Mouse (Mus musculus) heart, embryonic 10.5 days (tissue): Measurements from ENCODE around the gene Dhx34. TPM values are rescaled to one million over a fixed set of nuclear protein-coding genes. Genes with fewer than 3 reads are reported as not detected.

Experiments
- DNase-seq: peaks from one replicate; pipeline ENCODE4 v3.0.0-alpha.2; 2017; ENCODE audit warnings: low spot score
- H3K27ac ChIP-seq: fragments of 300-500 bp; sonication (generic); 2 replicates; pipeline ENCODE4 v1.5.1; 2016; ENCODE audit warnings: mild to moderate bottlenecking
- H3K27me3 ChIP-seq: fragments of 300-500 bp; sonication (generic); 2 replicates; pipeline ENCODE4 v1.6.1; 2016; ENCODE audit warnings: mild to moderate bottlenecking; ENCODE audit not compliant: poor library complexity, insufficient read depth, severe bottlenecking
- H3K36me3 ChIP-seq: fragments of 300-500 bp; sonication (generic); 2 replicates; pipeline ENCODE4 v1.6.1; 2016; ENCODE audit warnings: mild to moderate bottlenecking, moderate library complexity
- H3K4me1 ChIP-seq: fragments of 300-500 bp; sonication (generic); 2 replicates; pipeline ENCODE4 v1.6.1; 2016; ENCODE audit warnings: mild to moderate bottlenecking
- H3K4me3 ChIP-seq: fragments of 300-500 bp; sonication (generic); 2 replicates; pipeline ENCODE4 v1.5.1; 2016; ENCODE audit warnings: mild to moderate bottlenecking, moderate library complexity
- H3K9me3 ChIP-seq: fragments of 300-500 bp; sonication (generic); 2 replicates; pipeline ENCODE4 v1.6.1; 2016; ENCODE audit warnings: mild to moderate bottlenecking, moderate library complexity
- WGBS: fragments of 180-500 bp; shearing (Covaris S2); methylation state at CpG from one replicate; pipeline ENCODE4 v1.1.7; 2016; 5-methylcytosine and 5-hydroxymethylcytosine counted together
- polyA plus RNA-seq: library from polyadenylated mRNA; unstranded; fragments of >200 nt; fragmentation: Nextera tagmentation; extraction: Ambion mirVana; gene quantifications from 2 replicates; pipeline ENCODE4 v1.2.1, GENCODE M21; 2016

The Dhx34 gene
- polyA plus RNA-seq, 1 experiment from 2014 or later, result 12.9 TPM

DNA sequence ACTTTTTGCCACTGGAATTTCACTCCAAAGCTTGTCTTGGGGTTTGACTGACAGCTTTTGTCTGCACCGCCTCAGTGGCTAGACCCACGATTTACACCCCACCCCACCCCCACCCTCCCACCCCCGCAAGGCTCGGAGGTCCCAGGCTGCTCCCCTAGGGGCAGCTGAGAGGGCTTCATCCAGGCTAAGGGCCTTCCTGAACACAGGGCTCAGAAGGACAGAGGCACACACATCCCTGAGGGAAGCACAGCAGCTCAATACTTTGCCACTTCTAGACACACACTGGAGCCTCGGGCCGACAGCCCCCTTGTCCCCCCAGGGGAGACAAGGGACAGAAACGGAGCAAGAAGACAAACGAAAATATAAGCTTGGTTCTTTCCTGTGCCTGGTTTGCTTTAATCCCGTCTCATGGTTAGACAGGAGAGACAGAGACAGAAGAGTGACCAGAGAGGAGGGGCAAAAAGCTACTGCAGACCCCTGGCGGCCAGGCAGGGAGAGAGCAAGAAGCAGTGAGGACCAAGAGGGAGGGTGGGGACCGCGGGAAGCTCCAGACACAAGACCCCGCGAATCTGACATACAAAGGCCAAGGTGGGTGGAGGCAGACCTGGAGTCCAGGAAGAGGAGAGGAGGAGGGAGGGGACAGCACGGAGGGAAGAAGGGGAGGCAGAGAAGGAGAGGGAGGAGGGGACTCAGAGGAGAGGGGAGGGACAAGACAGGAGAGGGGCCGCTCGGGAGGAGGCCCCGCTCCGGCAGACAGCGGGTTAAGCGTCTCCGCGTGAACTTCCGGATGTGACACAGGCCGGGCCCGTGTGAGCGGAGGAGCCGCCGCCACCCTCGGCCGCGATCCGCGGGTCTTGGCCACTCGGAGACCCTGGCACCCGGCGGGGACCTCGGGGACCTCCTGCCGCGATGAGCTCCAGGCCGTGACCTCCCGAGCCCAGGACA is 47.0 kb downstream of the Dhx34 start, which contains the start of gene Meis3:
TSS of gene Meis3 (plus strand) at position 494 of the 945 bp plus-strand sequence.
- Histone ChIP-seq H3K27me3 (peaks cover 4% of the 10 kb centered on the region; the same call in 1 of the 2 replicates), H3K4me3 (peak within 1 kb of the TSS; percentile 79), H3K27ac (peak within 1 kb of the TSS; percentile 86), H3K36me3 (peaks cover 15% of the 10 kb centered on the region), H3K4me1 (peaks cover 44% of the 10 kb centered on the region), H3K9me3 (no peaks in the 10 kb centered on the region)
- WGBS, result under 1% methylated on average over 42 of the region's 42 CpGs
- peak; percentile 86 for DNase-seq

DNA sequence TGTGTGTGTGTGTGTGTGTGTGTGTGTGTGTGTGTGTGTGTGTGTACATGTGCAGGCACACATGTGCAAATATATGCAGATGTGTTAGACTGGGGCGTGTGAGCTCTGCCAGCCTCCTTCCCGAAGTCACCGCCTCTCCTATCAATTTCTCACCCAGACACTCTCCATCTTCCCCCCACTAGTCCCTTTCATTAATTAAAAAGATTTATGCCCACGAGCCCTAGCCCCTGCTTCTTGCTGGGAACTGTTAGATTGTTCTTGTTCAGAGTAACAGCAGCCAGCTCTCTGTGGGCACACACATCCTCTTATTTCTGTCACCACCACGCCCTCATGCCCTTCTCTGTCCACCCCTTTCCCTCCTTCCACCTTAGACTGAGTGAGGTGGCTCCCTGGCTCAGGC is 48.7 kb downstream of the Dhx34 start:
- Histone ChIP-seq H3K4me3 (no peak overlapping the region), H3K27me3 (peaks cover 4% of the 10 kb centered on the region; the same call in 1 of the 2 replicates), H3K9me3 (0 out of 2 replicates have a peak, but pooled peaks cover 1% of the 10 kb centered on the region), H3K4me1 (peaks cover 44% of the 10 kb centered on the region), H3K27ac (peak overlapping the region; percentile 67; the same call in 1 of the 2 replicates), H3K36me3 (no peaks in the 10 kb centered on the region)
- DNase-seq, result no peak
- WGBS, result 44% methylated on average over 5 of the region's 5 CpGs

DNA sequence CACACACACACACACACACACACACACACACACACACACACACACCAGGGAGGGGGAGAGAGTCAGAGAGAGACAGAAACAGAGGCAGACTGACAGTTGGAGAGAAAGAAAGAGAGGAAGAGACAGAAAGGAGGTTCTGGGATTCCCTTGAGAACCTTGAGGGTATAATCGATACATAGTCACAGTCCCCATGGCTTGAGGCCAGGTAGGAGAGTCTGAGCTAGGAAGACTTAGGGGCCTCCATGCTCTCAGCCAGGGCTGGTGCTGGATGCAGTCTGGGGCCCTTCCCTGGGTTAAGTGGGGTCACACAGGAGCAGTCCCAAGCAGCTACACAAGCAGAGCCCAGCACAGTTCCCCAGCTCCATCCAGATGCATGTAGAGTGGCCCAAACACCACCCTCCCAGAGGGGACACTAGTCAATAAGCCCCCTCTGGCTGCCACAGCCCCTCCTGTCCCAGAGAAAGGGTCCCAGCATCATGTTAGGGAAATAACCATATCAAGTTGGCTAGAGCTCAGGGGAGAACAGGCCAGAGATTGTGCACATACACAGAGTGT is 49.2 kb downstream of the Dhx34 start:
- no peak overlapping the region; the same call in 1 of the 2 replicates for H3K27ac ChIP-seq
- peaks cover 6% of the 10 kb centered on the region; the same call in 1 of the 2 replicates for H3K9me3 ChIP-seq
- H3K4me1 ChIP-seq, result peaks cover 44% of the 10 kb centered on the region
- no peak overlapping the region for H3K4me3 ChIP-seq
- WGBS, result 46% methylated on average over 1 of the region's 1 CpGs
- no peaks in the 10 kb centered on the region for H3K36me3 ChIP-seq
- DNase-seq, result no peak
- peaks cover 4% of the 10 kb centered on the region; the same call in 1 of the 2 replicates for H3K27me3 ChIP-seq

DNA sequence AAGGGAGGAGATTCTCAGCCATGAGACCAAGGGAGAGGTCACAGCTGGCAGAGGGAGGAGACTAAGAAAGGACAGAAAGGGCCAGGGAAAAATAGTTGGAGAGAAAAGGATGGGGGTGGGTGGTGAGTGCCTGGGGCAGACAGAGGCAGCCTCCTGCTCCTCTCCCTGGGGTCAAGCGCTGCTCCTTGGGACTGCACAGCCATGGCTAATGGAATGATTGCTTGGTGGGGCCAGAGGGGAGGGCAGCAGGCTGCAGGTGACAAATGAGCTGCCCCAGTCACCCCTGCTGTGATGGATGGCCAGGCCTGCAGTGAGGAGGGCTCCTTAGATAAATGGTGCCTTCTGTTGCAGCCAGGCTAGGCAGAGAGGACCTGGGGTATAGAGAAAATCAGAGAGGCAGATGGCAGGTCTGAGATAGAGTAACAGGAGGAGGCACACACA is 49.7 kb downstream of the Dhx34 start:
- peaks cover 6% of the 10 kb centered on the region; the same call in 1 of the 2 replicates for H3K9me3 ChIP-seq
- no peaks in the 10 kb centered on the region for H3K36me3 ChIP-seq
- no peak for DNase-seq
- peaks cover 4% of the 10 kb centered on the region; the same call in 1 of the 2 replicates for H3K27me3 ChIP-seq
- peaks cover 44% of the 10 kb centered on the region for H3K4me1 ChIP-seq
- 0 out of 2 replicates have a peak overlapping the region, but pooled peaks have one; percentile 6 for H3K4me3 ChIP-seq
- WGBS, result 0% methylated on average over 1 of the region's 1 CpGs
- H3K27ac ChIP-seq, result peak overlapping the region; percentile 36; the same call in 1 of the 2 replicates

DNA sequence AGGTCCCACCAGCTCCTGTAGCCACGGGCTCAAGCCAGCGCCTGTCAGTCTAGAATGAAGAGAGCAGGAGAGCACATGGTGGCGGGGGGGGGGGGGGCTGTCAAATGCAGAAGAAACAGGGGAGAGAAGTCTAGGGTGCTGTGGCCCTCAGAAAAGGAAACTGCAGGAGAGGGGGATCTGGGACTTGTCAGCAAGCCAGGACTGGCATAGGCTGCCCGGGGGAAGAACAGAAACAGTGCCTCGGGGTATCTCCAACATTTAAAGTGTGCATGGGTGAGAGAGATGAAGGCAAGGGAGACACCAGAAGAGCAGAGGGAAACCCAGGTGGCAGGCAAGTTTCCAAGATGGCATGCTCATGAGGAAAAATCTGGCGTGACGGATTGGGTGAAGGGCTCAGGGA is 59.8 kb downstream of the Dhx34 start:
- 70% methylated on average over 7 of the region's 7 CpGs for WGBS
- Histone ChIP-seq H3K27me3 (peaks cover 40% of the 10 kb centered on the region), H3K9me3 (no peaks in the 10 kb centered on the region; the same call in 1 of the 2 replicates)

DNA sequence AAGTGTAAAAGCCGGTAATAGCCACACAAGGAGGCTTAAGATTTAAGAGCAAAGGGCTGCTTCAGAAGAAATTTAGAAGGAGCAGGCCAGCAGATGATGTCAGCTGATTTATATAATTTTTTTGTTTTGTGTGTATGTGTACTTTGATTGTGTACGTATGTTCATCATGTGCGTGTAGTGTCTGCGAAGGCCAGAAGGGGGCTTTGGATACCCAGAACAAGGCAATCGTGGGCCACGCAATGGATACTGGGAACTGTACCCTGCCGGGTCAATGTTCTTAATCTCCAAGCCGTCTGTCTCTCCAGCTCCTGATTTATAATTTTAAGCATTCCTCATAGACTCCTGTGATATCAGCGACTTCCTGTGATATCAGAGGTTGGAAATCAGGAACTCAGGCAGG is 60.5 kb downstream of the Dhx34 start:
- H3K36me3 ChIP-seq, result no peaks in the 10 kb centered on the region
- DNase-seq, result no peak
- 85% methylated on average over 9 of the region's 9 CpGs for WGBS
- no peak overlapping the region for H3K4me3 ChIP-seq
- no peak overlapping the region for H3K27ac ChIP-seq
- H3K4me1 ChIP-seq, result peaks cover 5% of the 10 kb centered on the region
- peaks cover 43% of the 10 kb centered on the region for H3K27me3 ChIP-seq
- no peaks in the 10 kb centered on the region; the same call in 1 of the 2 replicates for H3K9me3 ChIP-seq

More for the DNA sequence above, 59.8 kb downstream of the Dhx34 start:
- no peak for DNase-seq
- Histone ChIP-seq H3K27ac (no peak overlapping the region), H3K36me3 (no peaks in the 10 kb centered on the region), H3K4me3 (no peak overlapping the region), H3K4me1 (peaks cover 5% of the 10 kb centered on the region)

DNA sequence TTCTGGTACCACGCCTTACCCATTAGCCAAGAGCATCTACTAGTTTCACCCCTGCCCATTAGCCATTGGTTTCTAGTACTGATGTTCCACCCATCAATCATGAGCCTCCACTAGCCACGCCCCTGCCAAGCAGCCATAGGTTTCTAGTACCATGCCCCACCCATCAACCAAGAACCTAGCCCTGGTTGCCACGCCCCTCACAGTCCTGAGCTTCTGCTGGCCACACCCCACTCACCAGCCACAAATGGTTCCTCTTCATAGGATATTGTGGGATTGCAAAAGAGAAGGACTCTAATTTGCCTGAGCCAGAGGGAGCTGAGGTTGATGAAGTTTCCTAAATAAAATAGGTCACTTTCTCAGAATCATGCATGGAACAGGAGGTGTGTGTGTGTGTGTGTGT is 61.1 kb downstream of the Dhx34 start:
- Histone ChIP-seq H3K27me3 (peaks cover 43% of the 10 kb centered on the region), H3K4me1 (peaks cover 6% of the 10 kb centered on the region), H3K36me3 (no peaks in the 10 kb centered on the region), H3K4me3 (no peak overlapping the region), H3K27ac (no peak overlapping the region), H3K9me3 (no peaks in the 10 kb centered on the region; the same call in 1 of the 2 replicates)
- DNase-seq, result no peak
- 58% methylated on average over 3 of the region's 3 CpGs for WGBS

DNA sequence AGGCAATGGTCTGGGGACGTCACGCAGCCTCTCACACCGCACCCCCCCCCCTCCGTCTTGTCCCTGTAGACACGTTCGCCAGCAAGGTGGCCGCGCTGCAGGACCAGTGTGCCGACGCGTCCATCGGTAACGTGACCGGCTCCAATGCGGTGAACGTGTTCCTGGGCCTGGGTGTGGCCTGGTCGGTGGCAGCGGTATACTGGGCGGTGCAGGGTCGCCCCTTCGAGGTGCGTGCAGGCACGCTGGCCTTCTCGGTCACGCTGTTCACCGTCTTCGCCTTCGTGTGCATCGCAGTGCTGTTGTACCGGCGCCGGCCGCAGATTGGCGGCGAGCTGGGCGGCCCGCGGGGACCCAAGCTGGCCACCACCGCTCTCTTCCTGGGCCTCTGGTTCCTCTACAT is 63.1 kb downstream of the Dhx34 start:
- Histone ChIP-seq H3K27ac (peak overlapping the region; percentile 42; the same call in 1 of the 2 replicates), H3K27me3 (peaks cover 43% of the 10 kb centered on the region), H3K9me3 (no peaks in the 10 kb centered on the region; the same call in 1 of the 2 replicates), H3K4me1 (peaks cover 12% of the 10 kb centered on the region), H3K36me3 (no peaks in the 10 kb centered on the region), H3K4me3 (peak overlapping the region; percentile 50)
- no peak for DNase-seq
- 10% methylated on average over 38 of the region's 39 CpGs for WGBS

DNA sequence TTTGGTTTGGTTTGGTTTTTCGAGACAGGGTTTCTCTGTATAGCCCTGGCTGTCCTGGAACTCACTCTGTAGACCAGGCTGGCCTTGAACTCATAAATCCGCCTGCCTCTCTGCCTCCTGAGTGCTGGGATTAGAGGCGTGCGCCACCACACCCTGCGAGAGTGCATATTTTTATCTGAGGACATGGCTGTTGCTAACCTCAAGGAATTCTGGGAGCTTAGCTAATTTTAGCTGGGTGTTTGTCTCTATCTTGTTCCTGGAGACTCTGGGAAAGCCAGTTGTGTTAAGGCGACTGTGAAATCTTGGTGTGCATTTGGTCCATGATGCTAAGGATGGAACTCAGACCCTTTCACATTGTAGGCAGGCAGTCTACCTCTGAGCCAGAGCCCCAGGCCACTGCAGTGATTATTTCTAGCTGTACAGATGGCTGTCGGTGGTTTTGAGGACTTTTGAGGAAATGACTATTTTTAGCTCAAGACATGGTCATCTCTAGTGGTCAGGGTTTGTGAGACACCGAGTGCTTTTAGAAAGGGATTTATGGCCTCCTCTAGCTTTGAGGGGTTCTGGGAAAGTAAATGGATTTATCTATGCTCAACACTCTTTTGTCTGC is 65.6 kb downstream of the Dhx34 start:
- Histone ChIP-seq H3K4me1 (peaks cover 12% of the 10 kb centered on the region), H3K4me3 (no peak overlapping the region), H3K9me3 (no peaks in the 10 kb centered on the region; the same call in 1 of the 2 replicates), H3K27me3 (peaks cover 40% of the 10 kb centered on the region), H3K27ac (peak overlapping the region; percentile 48; the same call in 1 of the 2 replicates), H3K36me3 (no peaks in the 10 kb centered on the region)
- WGBS, result 43% methylated on average over 8 of the region's 8 CpGs
- DNase-seq, result no peak

DNA sequence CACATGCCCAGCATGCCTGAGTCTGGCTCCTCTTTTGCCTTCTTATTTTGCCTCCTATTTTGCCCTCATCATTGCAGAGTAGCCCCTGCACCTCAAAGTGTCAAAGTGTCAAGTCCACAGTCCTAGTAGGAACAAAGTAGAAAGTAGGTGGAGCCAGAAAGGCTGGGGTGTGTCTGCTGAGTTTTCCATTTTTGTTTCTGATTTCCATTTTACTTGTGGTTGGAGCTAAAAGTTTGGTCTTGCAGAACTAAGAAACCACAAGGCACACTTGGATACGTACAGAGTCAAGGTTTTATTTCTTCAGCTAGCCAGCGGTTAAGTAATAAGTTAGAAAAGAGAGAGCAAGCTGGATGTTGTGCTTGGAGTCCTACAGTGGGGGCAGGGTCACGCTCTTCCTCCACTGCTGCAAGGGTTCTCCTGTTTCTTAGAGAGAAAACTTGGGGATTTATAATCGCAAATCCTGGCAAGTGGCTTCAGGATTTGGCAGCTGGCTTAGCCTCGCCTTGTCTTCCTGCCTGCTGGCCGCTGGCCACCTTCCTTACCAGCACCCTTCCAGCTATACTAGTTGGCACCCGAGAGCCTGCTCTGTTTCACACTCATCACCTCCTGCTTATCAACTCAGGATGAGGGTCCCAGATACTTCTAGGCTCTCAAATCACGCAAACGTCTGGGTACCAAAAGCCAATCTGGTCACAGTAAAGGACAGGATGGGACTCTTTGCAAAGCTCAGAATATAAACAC is 66.5 kb downstream of the Dhx34 start:
- Histone ChIP-seq H3K27ac (no peak overlapping the region), H3K9me3 (no peaks in the 10 kb centered on the region), H3K4me3 (no peak overlapping the region), H3K27me3 (peaks cover 35% of the 10 kb centered on the region), H3K36me3 (no peaks in the 10 kb centered on the region), H3K4me1 (peaks cover 12% of the 10 kb centered on the region)
- no peak for DNase-seq
- 47% methylated on average over 9 of the region's 9 CpGs for WGBS

DNA sequence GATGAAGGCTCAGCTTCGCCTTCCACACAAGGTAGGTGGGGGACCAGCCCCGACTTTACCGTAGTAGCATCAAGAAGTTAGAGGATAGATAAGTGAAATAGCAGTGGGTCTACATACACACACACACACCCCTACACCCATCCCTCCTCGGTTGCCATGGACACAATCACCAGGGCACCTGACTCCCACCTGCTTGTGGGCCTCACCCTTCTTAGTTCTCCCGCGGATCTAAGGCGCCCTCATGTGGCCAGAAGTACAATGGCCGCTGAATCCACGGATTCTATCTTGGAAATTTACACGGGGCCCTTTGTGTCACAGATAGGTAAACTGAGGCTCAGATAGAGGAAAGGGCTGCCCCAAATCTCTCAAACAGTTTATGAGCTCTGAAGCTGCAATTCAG is 68.3 kb downstream of the Dhx34 start:
- no peaks in the 10 kb centered on the region for H3K36me3 ChIP-seq
- H3K9me3 ChIP-seq, result no peaks in the 10 kb centered on the region
- H3K27ac ChIP-seq, result no peak overlapping the region
- H3K4me1 ChIP-seq, result peaks cover 7% of the 10 kb centered on the region
- H3K27me3 ChIP-seq, result peaks cover 23% of the 10 kb centered on the region
- no peak for DNase-seq
- no peak overlapping the region for H3K4me3 ChIP-seq
- 18% methylated on average over 10 of the region's 10 CpGs for WGBS
